Mouse (Mus musculus) CD8-positive naive resting alpha-beta T cell, adult 2 months (primary cell): ENCODE measurements around the gene Nagk.
"Not testable (repeated sequence)": the region's sequence is repeated elsewhere in the genome, so short reads cannot be mapped to it uniquely, and the experiment has no call there.

Experiments
- DNase-seq, 2 experiments: peaks; one replicate each; pipeline ENCODE4 v3.0.0; 2022; ENCODE audit warnings: low read depth in 2 of 2, low spot score in 2 of 2

The Nagk gene

GRCm38 (mm10) chr6:83794760-83795296 lies at the start of gene Nagk:
Gene Nagk, plus strand, starts transcription at chr6:83794982.
- peak; percentile 93 to 94 for DNase-seq

DNA sequence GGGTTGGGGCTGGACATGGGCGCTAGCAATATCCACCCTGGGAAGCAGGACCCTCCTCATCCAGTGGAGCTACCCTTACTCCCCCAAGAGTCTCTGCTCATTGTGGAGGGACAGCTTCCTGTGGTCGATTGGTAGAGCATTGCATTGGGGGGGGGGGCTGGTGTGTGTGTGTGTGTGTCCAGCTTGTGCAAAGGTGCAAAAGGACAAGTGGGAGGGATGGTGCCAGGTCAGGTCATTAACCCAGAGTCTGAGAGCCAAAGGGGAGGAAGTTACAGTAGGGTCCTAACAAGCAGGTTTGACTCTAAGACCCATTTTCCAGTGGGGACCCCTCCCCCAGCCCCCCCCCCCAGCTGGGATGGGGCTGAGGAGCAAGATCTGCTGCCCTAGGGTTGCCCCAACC lies 49.3 kb upstream of the Nagk start:
- DNase-seq: no peak

- DNase-seq: no peak
Observed at GRCm38 (mm10) chr6:83749286-83749685, 45.5 kb upstream of the Nagk start.

GRCm38 (mm10) chr6:83750171-83750684 lies 44.6 kb upstream of the Nagk start:
- peak; percentile 40 to 58 for DNase-seq

DNA sequence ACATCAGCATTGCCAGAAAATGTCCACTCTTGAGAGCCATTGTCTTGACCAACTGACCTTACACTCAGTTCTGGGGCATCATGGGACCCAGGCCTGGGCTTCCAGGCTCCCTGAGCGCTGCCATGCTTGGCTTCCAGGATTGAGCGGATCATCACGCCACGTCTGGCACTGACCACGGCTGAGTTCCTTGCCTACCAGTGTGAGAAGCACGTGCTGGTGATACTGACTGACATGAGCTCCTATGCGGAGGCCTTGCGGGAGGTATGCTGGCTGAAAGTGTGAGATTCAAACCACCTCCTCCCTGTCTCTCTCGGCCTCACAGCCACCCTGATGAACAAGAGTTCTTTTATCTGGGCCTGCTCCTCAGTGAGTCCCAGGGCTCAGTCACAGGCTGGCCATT lies 38.7 kb upstream of the Nagk start:
- DNase-seq: no peak

- DNase-seq: no peak
Observed at GRCm38 (mm10) chr6:83762344-83762743, 32.4 kb upstream of the Nagk start, which contains the start of gene Ankrd53. Gene Ankrd53, plus strand, starts transcription at chr6:83762644.

- DNase-seq: peak in 1 of 2 experiments; percentile 26
Observed at GRCm38 (mm10) chr6:83762880-83763431, 31.8 kb upstream of the Nagk start.

DNA sequence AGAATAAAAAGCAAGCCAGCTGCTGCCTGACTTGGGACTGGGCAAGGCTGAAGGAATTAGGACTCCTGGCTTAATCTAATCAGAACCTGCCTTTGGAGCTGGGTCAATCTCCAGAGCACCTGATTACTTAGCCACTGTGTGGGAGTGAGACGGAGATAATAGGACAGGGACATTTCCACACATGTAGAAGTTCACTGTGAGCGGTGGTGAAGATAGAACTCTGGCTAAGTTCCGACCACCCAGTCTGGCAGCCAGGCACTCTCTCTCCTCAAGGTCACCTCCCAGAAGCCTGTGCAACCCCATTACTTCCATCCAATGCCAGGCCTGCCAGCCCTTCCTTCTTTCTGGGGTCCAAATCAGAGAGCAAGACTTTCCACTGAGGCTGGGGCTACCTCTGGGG lies 27.8 kb upstream of the Nagk start:
- DNase-seq: no peak

- DNase-seq: no peak
Observed at GRCm38 (mm10) chr6:83768485-83768884, 26.3 kb upstream of the Nagk start.

DNA sequence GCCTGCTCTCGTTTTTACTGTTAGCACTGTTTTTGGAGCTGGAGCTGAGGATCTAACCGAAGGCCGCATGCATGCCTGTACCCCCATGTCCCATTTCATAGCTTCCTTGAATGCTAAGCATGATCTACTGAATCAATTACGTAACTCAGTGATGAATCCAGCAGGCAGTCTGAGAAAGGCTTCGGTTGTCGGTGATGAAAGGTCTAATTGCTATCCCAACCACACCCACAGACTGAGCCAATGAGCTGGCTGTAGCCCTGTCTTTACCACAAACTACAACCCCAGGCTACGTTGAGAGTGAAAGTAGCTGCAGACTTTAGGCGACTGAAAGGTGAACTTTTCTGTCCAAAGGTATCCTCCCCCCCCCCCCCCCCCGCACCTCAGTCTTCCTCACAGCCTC lies 20.7 kb upstream of the Nagk start:
- DNase-seq: no peak

DNA sequence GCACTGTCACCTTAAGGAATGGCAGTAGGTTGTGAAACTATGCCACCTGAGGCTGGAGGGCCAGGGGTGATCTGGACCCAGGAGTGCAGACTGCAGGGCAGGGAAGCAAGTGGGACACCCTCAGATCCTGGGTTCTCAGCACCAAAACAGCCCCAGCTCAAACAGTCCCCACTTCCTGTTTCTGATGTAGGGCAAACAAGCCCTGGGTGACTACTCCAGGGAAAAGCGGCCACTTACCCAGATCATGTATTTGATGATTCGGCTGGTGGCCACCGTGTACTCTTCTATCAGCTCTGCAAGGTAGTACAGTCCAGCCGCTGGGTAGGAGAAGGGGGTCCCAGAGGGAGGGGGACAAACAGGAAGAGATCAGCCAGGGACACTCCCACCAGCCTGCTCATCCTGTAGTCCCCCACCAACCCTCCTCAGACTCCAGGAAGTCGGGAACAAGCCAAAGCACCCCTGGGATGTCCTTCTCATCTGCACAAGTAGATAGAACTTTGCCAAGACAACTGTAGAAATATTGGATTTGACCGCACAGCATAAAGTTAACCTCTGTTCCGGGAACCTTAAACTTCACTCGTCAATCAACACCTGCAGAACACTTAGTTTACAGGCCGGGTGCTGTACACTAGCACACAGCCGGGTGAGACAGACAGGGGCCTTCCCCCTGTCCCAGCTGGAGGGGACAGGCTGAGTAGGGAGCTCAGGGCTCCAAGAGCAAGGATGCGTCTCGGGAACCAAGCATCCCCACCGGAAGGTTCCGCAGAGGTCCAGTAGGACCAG lies 19.8 kb upstream of the Nagk start:
- no peak for DNase-seq

DNA sequence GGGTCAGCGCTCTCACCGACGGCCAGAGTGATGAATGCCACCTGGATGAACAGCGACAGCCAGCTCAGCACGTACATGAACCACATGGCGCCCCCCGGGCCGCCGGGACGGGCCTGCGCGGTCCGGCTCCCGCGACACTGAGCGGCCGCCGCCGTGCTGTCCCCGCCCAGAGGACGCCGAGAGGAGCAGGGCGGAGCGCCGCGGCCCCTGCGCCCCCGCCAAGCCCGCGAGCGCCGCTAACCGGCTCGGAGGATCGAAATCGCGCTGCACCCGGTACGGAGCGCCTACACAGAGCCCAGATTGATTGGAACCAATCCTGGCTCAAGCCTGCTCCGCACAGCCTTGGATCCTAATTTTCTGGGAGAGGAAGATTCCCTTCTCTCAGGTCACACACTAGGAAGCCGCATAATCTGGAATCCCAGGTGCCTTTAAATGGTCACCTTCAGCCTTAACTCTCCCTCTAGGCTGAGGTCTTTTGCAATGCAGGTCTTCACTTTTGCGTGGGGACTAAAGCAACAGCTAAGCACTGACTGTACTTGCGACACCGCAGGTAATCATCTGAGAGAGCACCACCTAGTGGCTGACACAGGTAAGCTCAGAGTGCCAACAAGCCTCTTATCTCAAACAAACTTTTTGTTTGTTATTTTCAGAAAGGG lies 19.0 kb upstream of the Nagk start, which contains the start of gene Tex261:
Gene Tex261 (minus strand): TSS at position 176 of the 656 bp plus-strand sequence.
- peak; percentile 85 to 86 for DNase-seq

DNA sequence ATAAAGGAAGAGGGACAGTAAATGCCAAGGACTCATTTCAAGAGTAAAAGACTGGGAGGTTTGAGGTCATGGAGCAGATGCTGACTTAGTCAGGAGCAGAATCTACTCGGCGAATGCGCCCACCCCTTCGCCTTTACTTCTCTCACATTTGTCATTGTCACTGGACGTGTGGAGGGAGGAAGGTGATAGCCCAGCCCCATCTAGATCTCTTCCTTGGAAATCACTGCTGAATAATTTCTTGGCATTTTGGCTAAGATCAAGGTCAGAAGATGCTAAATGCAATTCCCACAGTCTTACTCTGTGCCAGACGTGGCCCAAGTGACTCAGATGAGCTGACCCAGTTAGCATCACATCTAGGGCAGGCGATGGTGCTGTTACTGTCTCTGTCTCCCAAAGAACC lies 16.5 kb upstream of the Nagk start:
- no peak for DNase-seq

- peak; percentile 49 to 64 for DNase-seq
Observed at GRCm38 (mm10) chr6:83779026-83779425, 15.8 kb upstream of the Nagk start.

DNA sequence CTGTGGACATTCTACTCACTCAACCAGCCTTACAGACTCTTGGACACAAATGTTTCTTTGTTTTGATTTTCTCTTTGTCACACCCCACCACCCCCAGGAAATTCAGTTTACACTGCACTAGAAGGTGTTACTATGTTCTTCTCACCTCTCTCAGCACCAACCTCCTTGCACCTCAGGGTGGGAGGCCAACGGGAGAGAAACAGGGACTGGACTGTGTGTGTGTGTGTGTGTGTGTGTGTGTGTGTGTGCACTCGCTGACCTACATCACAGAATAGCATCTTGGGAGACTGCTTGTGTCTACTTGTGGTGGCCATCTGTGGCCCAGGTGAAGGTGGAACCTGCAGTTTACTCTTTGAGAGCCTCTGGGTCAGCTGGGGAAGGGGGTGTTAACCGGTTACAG lies 8.4 kb upstream of the Nagk start:
- no peak for DNase-seq

DNA sequence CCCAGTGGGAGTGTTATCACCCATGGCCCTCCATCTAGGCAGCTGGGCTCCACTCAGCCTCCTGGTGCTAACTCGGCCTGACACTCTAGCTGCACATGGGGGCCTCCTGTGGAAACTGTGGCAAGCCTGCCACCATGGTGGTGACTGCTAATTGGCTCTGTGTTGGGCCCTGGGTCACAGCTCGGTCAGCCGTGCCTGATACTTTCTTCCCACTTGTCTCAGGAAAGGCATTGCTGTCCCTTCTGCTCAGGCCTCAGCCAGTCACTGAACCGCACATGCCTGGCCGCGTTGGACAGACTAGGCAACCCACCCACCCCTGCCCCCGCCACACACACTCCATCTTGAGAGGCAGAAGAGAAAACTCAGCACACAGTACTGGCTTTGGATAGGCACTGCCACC lies 6.2 kb upstream of the Nagk start:
- no peak for DNase-seq

DNA sequence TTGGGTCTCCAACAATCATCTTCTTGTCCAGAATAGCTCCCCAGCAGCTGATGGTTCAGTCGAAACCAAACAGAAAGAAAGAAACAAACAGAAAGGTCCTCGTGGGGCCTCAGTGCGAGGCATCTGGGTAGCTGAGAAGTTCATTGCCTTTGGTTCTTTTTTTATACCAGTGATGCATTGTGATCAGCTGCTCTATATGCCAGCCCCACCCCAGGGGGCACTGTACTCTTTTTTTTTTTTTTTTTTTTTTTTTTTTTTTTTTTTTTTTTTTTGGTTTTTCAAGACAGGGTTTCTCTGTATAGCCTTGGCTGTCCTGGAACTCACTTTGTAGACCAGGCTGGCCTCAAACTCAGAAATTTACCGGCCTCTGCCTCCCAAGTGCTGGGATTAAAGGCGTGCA lies 4.2 kb upstream of the Nagk start:
- not testable (repeated sequence) for DNase-seq

GRCm38 (mm10) chr6:83791251-83791890 lies 3.4 kb upstream of the Nagk start:
- DNase-seq: no peak

- no peak for DNase-seq
Observed at GRCm38 (mm10) chr6:83795492-83795900, 714 bp downstream of the Nagk start.

DNA sequence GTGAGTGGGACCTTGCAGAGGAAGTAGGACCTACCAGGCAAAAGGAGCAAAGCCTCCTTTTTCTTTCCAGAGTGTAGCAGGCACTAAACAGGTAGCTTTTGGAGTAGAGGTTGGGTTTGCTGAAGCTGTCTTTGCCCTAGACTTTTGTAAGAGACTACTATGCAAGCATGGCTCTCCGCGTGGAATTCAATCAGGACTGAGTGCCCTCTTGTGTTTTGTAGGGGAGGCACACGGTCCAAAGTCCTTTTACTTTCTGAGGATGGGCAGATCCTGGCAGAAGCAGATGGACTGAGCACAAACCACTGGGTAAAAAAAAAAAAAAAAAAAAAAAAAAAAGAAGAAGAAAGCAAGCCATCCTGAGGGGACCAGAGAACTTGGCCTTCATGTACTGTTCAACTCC lies 1.9 kb downstream of the Nagk start:
- DNase-seq: no peak

- DNase-seq: no peak
Observed at GRCm38 (mm10) chr6:83802033-83802432, 7.3 kb downstream of the Nagk start.
